Mouse (Mus musculus): Measurements from ENCODE around the gene Dmrtb1.

GRCm38 (mm10) chr4:107668514-107668913 lies 15.5 kb downstream of the Dmrtb1 start:
- TF ChIP-seq POLR2A (IDR thresholded peaks at IDR 0.05; ENCODE audit: low read depth, low read length): no peak
- no peak for TF ChIP-seq CTCF (IDR thresholded peaks at IDR 0.05; ENCODE audit: extremely low read depth, insufficient read depth, insufficient read length, insufficient replicate concordance)

Measured in spleen, adult 2 months (tissue).